Mouse (Mus musculus): ENCODE results near the gene Fut4.

- TF ChIP-seq POLR2A (IDR thresholded peaks at IDR 0.05; ENCODE audit: insufficient read depth, low read depth, low read length) (no peak), CTCF (IDR thresholded peaks at IDR 0.05; ENCODE audit: insufficient read depth, low read depth, low read length) (no peak)
Observed at GRCm38 (mm10) chr9:14773813-14774212, 21.6 kb upstream of the Fut4 start.

All from olfactory bulb, adult 2 months (tissue).